Mouse (Mus musculus) myocyte (in vitro differentiated cells): ENCODE measurements at regions not wholly inside any gene's neighbourhood (a gene's known extent, or its start where the extent isn't known, plus 50 kb on each side); places are given as distances from the start of the nearest gene placed in this dataset.

Source experiments
- E2F4 ChIP-seq: IDR thresholded peaks from one replicate; pipeline ENCODE4 v1.6.1; 2011; ENCODE audit warnings: mild to moderate bottlenecking, control low read depth, moderate library complexity; ENCODE audit not compliant: insufficient read depth
- MAX ChIP-seq: IDR thresholded peaks from one replicate; pipeline ENCODE4 v1.6.1; 2011; ENCODE audit warnings: low read depth, mild to moderate bottlenecking, control low read depth
- MYOD1 ChIP-seq, 3 experiments: IDR thresholded peaks; one replicate each; pipeline ENCODE4 v1.6.1; 2011; ENCODE audit warnings: control low read depth in 2 of 3, low read depth in 2 of 3, mild to moderate bottlenecking in 2 of 3, moderate library complexity in 1 of 3; ENCODE audit not compliant: insufficient read length in 2 of 3, control insufficient read depth in 1 of 3
- POLR2A ChIP-seq: IDR thresholded peaks from one replicate; pipeline ENCODE4 v1.6.1; 2011; ENCODE audit warnings: low read depth, mild to moderate bottlenecking, control low read depth, moderate library complexity; ENCODE audit not compliant: insufficient read length
- TCF12 ChIP-seq: IDR thresholded peaks from one replicate; pipeline ENCODE4 v1.6.1; 2011; ENCODE audit warnings: mild to moderate bottlenecking, control low read depth; ENCODE audit not compliant: poor library complexity, insufficient read depth, severe bottlenecking
- USF1 ChIP-seq: IDR thresholded peaks from one replicate; pipeline ENCODE4 v1.6.1; 2011; ENCODE audit warnings: low read depth, mild to moderate bottlenecking, control low read depth, moderate library complexity

GRCm38 (mm10) chr14:58356824-58357223 is 286.5 kb downstream of the Fgf9 start:
- TF ChIP-seq MYOD1 (IDR thresholded peaks at IDR 0.05; ENCODE audit: control insufficient read depth in 1 of 3, insufficient read length in 2 of 3, low read depth in 2 of 3) (no peak), TCF12 (no peak), MAX (no peak), POLR2A (no peak), USF1 (no peak), E2F4 (no peak)
